Mouse (Mus musculus) CH12.LX (cell line): ENCODE measurements around the gene Mettl17. TPM values are rescaled to one million over a fixed set of nuclear protein-coding genes. Genes with fewer than 3 reads are reported as not detected.
A peak's percentile ranks its signal among the peaks of the same experiment; 100 is the strongest.

Experiments
- DNase-seq: peaks from one replicate; pipeline ENCODE4 v3.0.0-alpha.2; 2013; ENCODE audit errors: extremely low read depth
- H3K27ac ChIP-seq: 2 replicates; pipeline ENCODE4 v1.5.1; 2012; ENCODE audit warnings: low read depth, mild to moderate bottlenecking, control low read depth, moderate library complexity; ENCODE audit not compliant: insufficient read depth
- H3K27me3 ChIP-seq: replicated peaks from 2 replicates; pipeline ENCODE3; 2012; ENCODE audit warnings: inconsistent platforms
- H3K36me3 ChIP-seq, 2 experiments: replicated peaks in 1 of 2; 2 replicates each; pipeline versions ENCODE3 to v1.6.1; 2012; ENCODE audit warnings: inconsistent platforms in 1 of 2, low read length in 1 of 2, mild to moderate bottlenecking in 1 of 2, mixed read lengths in 1 of 2, moderate library complexity in 1 of 2; ENCODE audit not compliant: control insufficient read depth in 1 of 2, insufficient read depth in 1 of 2
- H3K4me1 ChIP-seq, 2 experiments: 2 replicates each; pipeline ENCODE4 v1.6.1; 2012; ENCODE audit warnings: inconsistent platforms in 1 of 2, moderate library complexity in 1 of 2; ENCODE audit not compliant: insufficient read depth in 2 of 2, control insufficient read depth in 1 of 2
- H3K4me2 ChIP-seq: 2 replicates; pipeline ENCODE4 v1.6.1; 2012; ENCODE audit warnings: low read depth, mild to moderate bottlenecking, control low read depth; ENCODE audit not compliant: poor library complexity, insufficient read depth, severe bottlenecking
- H3K4me3 ChIP-seq, 3 experiments: fragments of 150-350 bp in 1 of 3; sonication (generic) in 1 of 3; replicated peaks in 1 of 3; 2 replicates each; pipeline versions ENCODE3 to v1.5.1; 2011 to 2012; ENCODE audit warnings: low read depth in 2 of 3, low read length in 2 of 3, mild to moderate bottlenecking in 2 of 3, moderate library complexity in 2 of 3, control low read depth in 1 of 3, improper control_type of control experiment in 1 of 3, inconsistent platforms in 1 of 3, mixed read lengths in 1 of 3; ENCODE audit not compliant: poor library complexity in 1 of 3
- H3K79me2 ChIP-seq: replicated peaks from 2 replicates; pipeline ENCODE4 v1.6.1; 2012; ENCODE audit warnings: mild to moderate bottlenecking, moderate library complexity; ENCODE audit not compliant: control insufficient read depth, poor library complexity, insufficient read depth, severe bottlenecking; ENCODE audit errors: extremely low read depth
- H3K9ac ChIP-seq: 2 replicates; pipeline ENCODE4 v1.6.1; 2012; ENCODE audit warnings: low read depth, mild to moderate bottlenecking, control low read depth, moderate library complexity; ENCODE audit not compliant: insufficient read depth
- H3K9me3 ChIP-seq: replicated peaks from 2 replicates; pipeline ENCODE3; 2012; ENCODE audit warnings: low read length, inconsistent platforms, mixed read lengths
- CHD1 ChIP-seq: IDR thresholded peaks from 2 replicates; pipeline ENCODE4 v1.6.1; 2012; ENCODE audit warnings: low read depth, low read length, improper control_type of control experiment, inconsistent platforms
- CTCF ChIP-seq, 2 experiments: IDR thresholded peaks in 1 of 2; conservative IDR thresholded peaks in 1 of 2; 2 replicates each; pipeline ENCODE4 v1.5.1; 2011 to 2012; ENCODE audit warnings: low read depth in 2 of 2, low read length in 2 of 2, improper control_type of control experiment in 1 of 2, inconsistent platforms in 1 of 2, mild to moderate bottlenecking in 1 of 2, moderate library complexity in 1 of 2
- E2F4 ChIP-seq: IDR thresholded peaks from 2 replicates; pipeline ENCODE4 v1.6.1; 2011; ENCODE audit warnings: low read depth, low read length, improper control_type of control experiment; ENCODE audit not compliant: insufficient replicate concordance
- ELF1 ChIP-seq: IDR thresholded peaks from 2 replicates; pipeline ENCODE4 v1.6.1; 2014; ENCODE audit warnings: low read depth, mild to moderate bottlenecking, inconsistent platforms, low read length, improper control_type of control experiment
- GABPA ChIP-seq: IDR thresholded peaks from 2 replicates; pipeline ENCODE4 v1.6.1; 2012; ENCODE audit warnings: low read depth, low read length, improper control_type of control experiment, inconsistent platforms; ENCODE audit not compliant: insufficient replicate concordance
- IRF4 ChIP-seq: IDR thresholded peaks from 2 replicates; pipeline ENCODE4 v1.6.1; 2014; ENCODE audit warnings: low read depth, mild to moderate bottlenecking, inconsistent platforms, low read length, improper control_type of control experiment
- JUN ChIP-seq: IDR thresholded peaks from 2 replicates; pipeline ENCODE4 v1.6.1; 2011; ENCODE audit warnings: low read depth, mild to moderate bottlenecking, low read length, improper control_type of control experiment, moderate library complexity; ENCODE audit not compliant: insufficient read depth
- MAX ChIP-seq: IDR thresholded peaks from 2 replicates; pipeline ENCODE4 v1.6.1; 2011; ENCODE audit warnings: low read length, improper control_type of control experiment
- MEF2A ChIP-seq: IDR thresholded peaks from 2 replicates; pipeline ENCODE4 v1.6.1; 2014; ENCODE audit warnings: low read depth, mild to moderate bottlenecking, inconsistent platforms, low read length, improper control_type of control experiment, borderline replicate concordance
- MYC ChIP-seq: IDR thresholded peaks from 2 replicates; pipeline ENCODE4 v1.6.1; 2011; ENCODE audit warnings: low read depth, mild to moderate bottlenecking, improper control_type of control experiment, low read length
- NRF1 ChIP-seq: IDR thresholded peaks from 2 replicates; pipeline ENCODE4 v1.6.1; 2014; ENCODE audit warnings: low read depth, mild to moderate bottlenecking, inconsistent platforms, low read length, improper control_type of control experiment, moderate library complexity
- PAX5 ChIP-seq: IDR thresholded peaks from 2 replicates; pipeline ENCODE4 v1.6.1; 2012; ENCODE audit warnings: low read length, inconsistent platforms, mixed read lengths
- RAD21 ChIP-seq: IDR thresholded peaks from 2 replicates; pipeline ENCODE4 v1.6.1; 2011; ENCODE audit warnings: low read depth, mild to moderate bottlenecking, low read length, improper control_type of control experiment, moderate library complexity
- RCOR1 ChIP-seq: conservative IDR thresholded peaks from 2 replicates; pipeline ENCODE4 v1.6.1; 2012; ENCODE audit warnings: low read depth, mild to moderate bottlenecking, inconsistent platforms, low read length, improper control_type of control experiment
- SMC3 ChIP-seq: IDR thresholded peaks from 2 replicates; pipeline ENCODE4 v1.6.1; 2011; ENCODE audit warnings: low read depth, low read length, improper control_type of control experiment
- UBTF ChIP-seq: IDR thresholded peaks from 2 replicates; pipeline ENCODE4 v1.6.1; 2012; ENCODE audit warnings: low read depth, mild to moderate bottlenecking, inconsistent platforms, low read length, improper control_type of control experiment, moderate library complexity
- ZMIZ1 ChIP-seq: IDR thresholded peaks from 2 replicates; pipeline ENCODE4 v1.6.1; 2012; ENCODE audit warnings: low read depth, mild to moderate bottlenecking, inconsistent platforms, low read length, improper control_type of control experiment
- ZNF384 ChIP-seq: IDR thresholded peaks from 2 replicates; pipeline ENCODE4 v1.6.1; 2012; ENCODE audit warnings: low read depth, low read length, improper control_type of control experiment, inconsistent platforms
- dilution Hi-C: fragments of 300-500 bp; cut with MboI; formaldehyde crosslinking; loops from 2 replicates; pipeline ENCODE4 v1.14.3; 2020; ENCODE audit warnings: low sequenced_read_pairs; ENCODE audit not compliant: extremely low pct_unique_long_range_greater_than_20kb, extremely low pct_ligation_motif_present
- in situ Hi-C: fragments of 300-500 bp; cut with MboI; formaldehyde crosslinking; loops from 3 replicates; pipeline ENCODE4 v1.14.3; 2019; ENCODE audit warnings: low sequenced_read_pairs, low pct_ligation_motif_present, low pct_unique_long_range_greater_than_20kb, mixed read lengths
- polyA plus RNA-seq: library from polyadenylated mRNA; unstranded; fragments of >175 nt; gene quantifications from 2 replicates; pipeline ENCODE4 v1.2.1, GENCODE M21; 2012; ENCODE audit warnings: low read depth; ENCODE audit not compliant: insufficient read length
- total RNA-seq, 2 experiments: library from RNA; depleted of rRNA; stranded (reverse); fragments of 300-350 nt in 1 of 2; fragments of >200 nt in 1 of 2; gene quantifications; 2 replicates each; pipeline ENCODE4 v1.2.3; 2012 to 2014

Gene Mettl17
- total and polyA plus RNA-seq, 3 experiments, result 19.5 to 32.0 (median 26.2) TPM

DNA sequence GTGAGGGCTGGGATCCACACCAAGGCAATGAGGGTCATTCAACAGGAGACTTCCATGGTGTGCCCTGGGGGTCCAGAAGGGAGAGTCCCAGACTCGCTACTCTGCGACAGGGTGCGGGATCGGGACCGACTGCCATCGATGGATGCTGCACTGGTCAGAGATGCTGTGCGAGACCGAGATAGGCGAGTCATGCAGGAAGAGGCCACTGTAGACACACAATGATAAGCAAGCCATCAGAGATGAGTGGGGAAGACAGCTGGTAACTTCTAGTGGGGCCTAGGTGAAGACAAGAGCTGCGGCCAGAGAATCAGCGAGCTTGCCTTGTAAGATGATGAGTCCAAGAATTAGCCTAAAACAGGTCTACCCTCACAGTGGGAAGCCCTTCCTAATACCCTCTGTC lies 21.5 kb downstream of the Mettl17 start:
- Histone ChIP-seq H3K9me3 (no peaks in the 10 kb centered on the region), H3K27ac (no peak overlapping the region), H3K4me2 (no peak overlapping the region), H3K9ac (no peak overlapping the region), H3K4me1 (peaks cover 0 to 5% of the 10 kb centered on the region in 2 experiments; a peak in 1 of 4 replicates), H3K27me3 (peaks cover 4% of the 10 kb centered on the region), H3K36me3 (no peaks in the 10 kb centered on the region), H3K79me2 (no peaks in the 10 kb centered on the region), H3K4me3 (no peak overlapping the region)
- TF ChIP-seq IRF4, result no peak
- no peak for TF ChIP-seq MYC
- no peak for TF ChIP-seq E2F4
- TF ChIP-seq MEF2A, result no peak
- no peak for DNase-seq
- dilution Hi-C loops (no loop called here), in situ Hi-C loops (loop anchor here (5.0 to 25.0 kb wide), 2 partner anchors 116 to 431 kb away; partner anchors contain the start of genes Sall2 and Zfp219)

DNA sequence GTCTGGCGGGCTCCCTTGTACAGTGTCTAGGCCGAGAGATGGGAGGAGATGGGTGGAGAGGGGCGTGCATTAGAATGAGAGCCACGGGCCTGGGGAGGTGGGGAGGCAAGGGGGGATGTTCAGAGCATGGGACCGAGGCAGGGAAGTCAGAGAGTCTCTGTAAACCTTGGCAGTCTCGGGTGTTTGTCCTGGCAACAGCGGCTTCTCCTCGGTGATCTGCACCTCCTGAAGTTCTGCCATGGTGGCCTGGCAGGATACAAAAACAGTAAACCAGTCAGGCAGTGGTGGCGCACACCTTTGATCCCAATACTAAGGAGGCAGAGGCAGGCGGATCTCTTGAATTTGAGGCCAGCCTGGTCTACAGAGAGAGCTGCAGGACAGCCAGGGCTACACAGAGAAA lies 26.7 kb downstream of the Mettl17 start:
- no peak overlapping the region for H3K9ac ChIP-seq
- H3K4me1 ChIP-seq, result peaks cover 9 to 22% of the 10 kb centered on the region in 2 experiments
- H3K4me2 ChIP-seq, result no peak overlapping the region
- no peak overlapping the region for H3K27ac ChIP-seq
- peaks cover 10% of the 10 kb centered on the region for H3K27me3 ChIP-seq
- H3K36me3 ChIP-seq, result no peaks in the 10 kb centered on the region
- no peaks in the 10 kb centered on the region for H3K9me3 ChIP-seq
- dilution Hi-C loops (no loop called here), in situ Hi-C loops (loop anchor here (25.0 kb wide), 1 partner anchor 426 kb away; the partner anchor contains the start of gene Sall2)
- DNase-seq, result no peak
- H3K4me3 ChIP-seq, result no peak overlapping the region
- TF ChIP-seq CHD1 (no peak), ELF1 (no peak)
- H3K79me2 ChIP-seq, result no peaks in the 10 kb centered on the region

DNA sequence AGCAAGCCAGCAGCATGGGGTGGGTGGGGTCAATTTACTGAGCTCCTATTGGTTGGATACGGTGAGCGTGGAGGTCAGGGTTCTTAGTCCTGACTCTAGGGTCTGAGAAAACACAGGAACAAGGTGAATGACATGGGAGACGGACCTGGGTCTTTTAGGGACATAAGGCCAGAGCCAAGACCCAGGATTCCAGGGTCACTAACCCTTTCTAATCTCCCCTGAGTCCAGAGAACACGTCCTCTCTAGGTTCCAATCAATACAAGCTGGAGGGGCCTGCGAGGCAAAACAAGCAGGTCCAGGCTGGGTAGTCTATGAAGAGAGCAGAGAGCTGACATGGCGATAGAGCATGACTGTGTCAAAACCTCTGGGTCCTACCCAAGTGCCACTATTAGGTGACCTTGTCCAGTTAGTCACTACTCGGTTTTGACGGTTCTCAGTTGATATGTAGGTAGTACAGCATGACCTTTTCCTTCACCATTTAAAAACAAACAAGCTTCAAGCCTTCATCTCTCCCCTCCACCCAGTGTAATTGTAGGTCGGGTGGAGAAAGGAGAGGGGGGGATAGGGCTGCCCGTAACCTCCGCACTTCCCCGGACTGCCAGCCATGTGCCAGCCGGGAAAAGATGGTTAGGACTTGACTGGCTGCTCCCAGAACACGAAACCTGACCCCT lies 27.9 kb downstream of the Mettl17 start:
- Histone ChIP-seq H3K4me2 (peak overlapping the region; percentile 57), H3K27me3 (peaks cover 10% of the 10 kb centered on the region), H3K27ac (no peak overlapping the region), H3K9me3 (no peaks in the 10 kb centered on the region), H3K36me3 (no peaks in the 10 kb centered on the region), H3K79me2 (no peaks in the 10 kb centered on the region), H3K9ac (no peak overlapping the region), H3K4me3 (peak overlapping the region in 1 of 3 experiments; percentile 27), H3K4me1 (peaks cover 9 to 22% of the 10 kb centered on the region in 2 experiments)
- no peak for DNase-seq
- dilution Hi-C loops (no loop called here), in situ Hi-C loops (loop anchor here (25.0 kb wide), 1 partner anchor 425 kb away; the partner anchor contains the start of gene Sall2)
- TF ChIP-seq RAD21 (no peak), GABPA (no peak), UBTF (no peak), ZMIZ1 (no peak), CTCF (conservative IDR thresholded peaks at IDR 0.05 in 1 of 2, IDR thresholded peaks at IDR 0.05 in 1 of 2; ENCODE audit: low read depth in 2 of 2, low read length in 2 of 2) (no peak), SMC3 (no peak), JUN (no peak), NRF1 (no peak), PAX5 (no peak), RCOR1 (no peak), MEF2A (no peak), MAX (no peak), CHD1 (no peak), ELF1 (no peak), E2F4 (no peak), ZNF384 (no peak)
